Mouse (Mus musculus): ENCODE results near the gene Rrp12. TPM values are rescaled to one million over a fixed set of nuclear protein-coding genes. Genes with fewer than 3 reads are reported as not detected.
"Not testable (repeated sequence)": the region's sequence is repeated elsewhere in the genome, so short reads cannot be mapped to it uniquely, and the experiment has no call there.

Gene Rrp12
- total RNA-seq, 2 experiments from 2014 or later, result 33.0 to 33.5 TPM

DNA sequence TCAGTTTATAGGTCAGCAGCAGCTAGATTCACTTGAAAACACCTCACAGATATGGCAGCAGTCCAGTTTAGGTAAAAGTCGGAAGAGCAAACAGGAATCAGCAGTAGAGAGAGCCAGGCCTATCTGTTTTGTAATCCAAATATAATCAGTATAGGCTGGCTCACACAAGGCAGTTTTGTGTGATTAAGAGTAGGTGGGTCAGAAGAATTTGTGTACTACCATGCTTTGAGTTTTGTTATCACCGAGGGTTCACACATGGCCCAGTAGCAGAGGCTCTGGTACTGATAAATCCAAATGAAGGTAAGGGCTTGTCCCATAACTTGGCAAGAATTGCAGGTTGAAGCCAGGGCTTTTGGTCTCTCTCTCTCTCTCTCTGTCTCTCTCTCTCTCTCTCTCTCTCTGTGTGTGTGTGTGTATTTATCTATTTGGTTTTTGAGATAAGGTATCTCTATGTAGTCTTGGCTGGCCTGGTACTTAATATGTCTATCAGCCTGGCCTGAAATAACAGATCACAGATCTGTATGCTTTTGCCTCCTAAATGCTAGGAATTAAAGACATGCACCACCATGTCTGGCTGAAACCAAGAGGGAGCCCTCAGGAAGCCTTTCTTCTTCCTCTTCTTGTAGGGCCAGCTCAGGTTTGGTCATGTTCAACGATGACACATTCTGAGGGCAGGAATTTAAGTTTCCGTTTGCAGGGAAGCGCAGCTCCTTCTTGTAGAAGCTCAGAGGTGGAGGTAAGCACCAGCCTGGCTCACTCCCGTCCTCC, 10.5 kb upstream of the Rrp12 start:
- DNase-seq, result no peak
- intact Hi-C loops (cut with DNase I), result no loop called here

DNA sequence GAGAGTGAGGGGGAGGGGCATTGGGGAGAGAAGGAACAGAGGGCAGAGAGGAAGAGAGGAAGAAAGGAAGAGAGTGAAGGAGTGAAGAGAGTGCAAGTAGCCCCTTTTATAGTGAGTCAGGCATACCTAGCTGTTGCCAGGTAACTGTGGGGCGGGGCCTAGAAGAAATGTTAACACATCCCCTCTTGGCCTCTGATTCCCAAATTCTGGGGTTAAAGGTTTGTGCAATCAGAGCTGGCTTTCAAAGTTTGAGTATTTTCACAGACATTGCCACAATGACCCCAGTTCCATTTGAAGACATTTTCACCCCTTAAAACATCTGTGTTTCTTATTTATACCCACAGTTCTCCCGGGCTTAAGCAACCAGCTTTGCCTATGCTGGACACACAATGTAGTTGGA, 9.3 kb upstream of the Rrp12 start:
- no peak for DNase-seq
- intact Hi-C loops (cut with DNase I), result no loop called here

DNA sequence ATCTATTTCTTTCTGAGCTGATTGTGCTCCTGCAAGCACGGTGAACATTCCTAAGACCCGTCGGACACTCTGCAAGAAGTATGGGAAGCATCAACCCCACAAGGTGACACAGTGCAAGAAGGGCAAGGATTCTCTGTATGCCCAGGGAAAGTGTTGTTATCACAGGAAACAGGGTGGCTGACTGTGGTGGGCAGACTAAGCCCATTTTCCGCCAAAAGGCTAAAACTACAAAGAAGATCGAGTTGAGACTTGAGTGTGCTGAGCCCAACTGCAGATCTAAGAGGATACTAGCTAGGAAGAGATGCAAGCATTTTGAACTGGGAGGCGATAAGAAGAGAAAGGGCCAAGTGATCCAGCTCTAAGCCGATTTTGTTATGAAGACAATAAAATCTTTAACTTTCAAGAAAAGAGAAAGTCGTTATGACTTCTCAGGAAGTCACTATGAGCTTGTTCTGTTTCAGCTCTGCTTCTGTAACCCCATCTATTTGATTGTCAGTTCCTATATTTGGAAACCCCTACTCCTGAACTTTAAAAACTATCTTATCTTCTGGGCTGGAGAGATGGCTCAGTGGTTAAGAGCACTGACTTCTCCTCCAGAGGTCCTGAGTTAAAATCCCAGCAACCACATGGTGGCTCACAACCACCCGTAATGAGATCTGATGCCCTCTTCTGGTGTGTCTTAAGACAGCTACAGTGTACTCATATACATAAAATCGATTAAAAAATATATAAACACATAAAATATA, 7.0 kb upstream of the Rrp12 start:
- DNase-seq, result no peak
- intact Hi-C loops (cut with DNase I), result no loop called here

DNA sequence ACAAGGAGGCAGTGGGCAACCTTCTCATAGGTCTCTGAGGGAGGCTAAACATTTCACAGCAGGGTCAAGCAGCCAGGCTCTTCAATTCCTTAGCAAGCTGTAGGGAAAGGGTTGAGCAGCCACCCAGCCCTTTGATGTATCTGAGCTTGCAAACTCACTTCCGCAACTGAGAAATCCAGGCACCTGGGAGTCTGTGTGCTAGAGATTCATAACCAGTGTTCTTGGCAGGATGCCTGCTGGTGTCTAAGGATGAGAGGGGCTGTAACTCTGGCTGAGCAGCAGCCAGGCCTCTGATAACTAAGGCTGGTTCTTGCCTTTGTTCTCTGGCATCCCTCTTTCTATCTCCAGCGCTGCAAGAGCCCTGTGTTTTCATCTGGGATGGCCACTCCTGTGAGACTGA, 5.7 kb upstream of the Rrp12 start:
- no peak for DNase-seq
- intact Hi-C loops (cut with DNase I), result no loop called here

DNA sequence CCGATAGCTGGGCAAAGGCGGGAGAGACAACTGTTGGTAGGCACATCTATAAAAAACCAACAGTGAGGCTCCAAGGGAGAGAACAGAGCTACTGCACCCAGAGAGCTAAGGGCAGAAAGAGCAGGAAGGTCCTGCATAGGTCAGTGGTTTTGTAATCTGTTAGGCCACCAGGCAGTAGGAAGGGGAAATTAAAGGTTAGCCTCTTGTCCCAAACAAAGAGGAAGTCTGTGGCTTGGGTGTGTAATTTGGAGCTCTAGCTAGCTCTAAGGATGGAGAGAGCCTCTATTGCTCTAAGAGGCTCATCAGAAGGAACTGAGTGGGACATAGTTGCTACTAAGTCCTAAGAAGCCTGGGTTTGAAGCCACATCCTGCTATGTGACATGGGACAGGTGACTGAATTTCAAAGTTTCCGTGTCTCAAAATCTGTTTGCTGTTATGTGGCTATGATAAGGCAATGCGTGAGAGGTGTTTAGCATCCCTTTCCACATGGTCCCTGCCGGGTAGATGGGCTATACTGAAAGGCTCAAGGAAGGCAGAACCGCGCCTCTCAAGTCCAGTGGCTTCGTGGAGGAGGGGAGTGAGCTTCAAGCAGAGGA, 4.6 kb upstream of the Rrp12 start:
- intact Hi-C loops (cut with DNase I), result no loop called here
- DNase-seq, result no peak

DNA sequence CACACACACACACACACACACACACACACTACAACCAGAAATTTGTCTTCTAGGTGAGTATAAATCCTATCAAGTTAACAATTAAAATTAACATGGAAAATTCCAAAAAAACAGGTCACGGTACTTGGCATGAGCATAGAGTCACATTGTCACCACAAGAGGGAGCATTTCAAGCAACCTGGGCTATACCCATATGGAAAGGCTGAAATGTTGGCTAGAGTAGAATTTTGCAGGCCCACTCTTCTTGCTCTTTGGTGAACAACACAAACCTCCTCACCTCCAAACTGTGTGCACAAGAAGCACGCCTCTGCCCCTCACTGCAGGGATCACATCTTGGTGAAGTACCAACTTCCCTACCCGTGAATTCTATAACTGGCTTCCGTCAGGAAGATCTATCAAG, 2.9 kb upstream of the Rrp12 start:
- DNase-seq, result peak; percentile 18
- intact Hi-C loops (cut with DNase I), result no loop called here

DNA sequence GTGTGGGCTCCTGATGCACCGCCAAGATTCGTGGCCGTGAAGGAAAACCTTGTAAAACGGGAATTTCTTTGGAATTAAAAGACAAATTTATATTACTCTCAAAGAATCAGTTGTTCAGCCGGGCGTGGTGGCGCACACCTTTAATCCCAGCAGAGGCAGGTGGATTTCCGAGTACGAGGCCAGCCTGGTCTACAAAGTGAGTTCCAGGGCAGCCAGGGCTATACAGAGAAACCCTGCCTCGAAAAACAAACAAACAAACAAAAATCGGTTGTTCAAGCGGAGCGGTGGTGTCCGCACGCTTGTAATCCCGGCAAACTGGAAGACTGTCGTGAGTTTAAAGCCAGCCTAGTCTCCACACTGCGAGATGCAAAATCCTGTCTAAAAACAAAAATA, 342 bp upstream of the Rrp12 start:
- no peak for DNase-seq
- intact Hi-C loops (cut with DNase I), result no loop called here

DNA sequence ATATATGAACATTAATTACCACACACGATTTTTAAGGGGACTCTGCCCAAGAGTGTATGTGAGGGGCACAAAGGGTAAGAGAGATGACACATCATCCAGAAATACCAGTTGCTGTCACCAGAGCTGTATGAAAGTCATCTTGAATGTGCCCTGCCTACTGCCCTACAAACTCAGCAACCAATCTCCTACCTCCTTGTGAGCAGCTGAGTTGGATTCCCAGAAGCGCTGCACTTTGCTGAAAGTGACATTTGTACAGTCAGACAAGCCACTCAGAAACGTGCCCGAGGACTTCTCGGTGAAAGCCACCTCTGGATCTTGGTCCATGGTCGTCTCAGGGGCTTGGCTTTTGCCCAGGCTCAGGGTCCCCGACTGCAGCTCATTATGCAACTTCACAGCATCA, 1.0 kb downstream of the Rrp12 start:
- DNase-seq, result no peak
- intact Hi-C loops (cut with DNase I), result no loop called here

DNA sequence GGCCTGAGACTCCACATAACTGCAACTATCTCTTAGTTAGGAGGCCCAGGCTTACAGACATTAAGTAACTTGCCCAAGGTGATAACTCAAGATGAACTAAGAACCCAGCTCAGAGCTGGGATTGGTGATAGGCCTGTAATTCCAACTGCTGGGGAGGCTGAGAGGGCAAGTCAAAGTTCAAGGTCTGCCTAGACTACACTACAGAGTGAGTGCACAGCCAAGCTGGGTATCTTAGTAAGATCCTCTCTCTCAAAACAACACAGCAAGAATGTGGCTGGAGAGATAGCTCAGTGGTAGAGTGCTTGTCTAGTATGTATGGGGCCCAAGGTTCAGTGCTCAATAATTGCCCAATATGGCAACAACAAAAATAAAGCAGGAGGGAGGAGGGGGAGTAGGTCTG, 7.8 kb downstream of the Rrp12 start:
- intact Hi-C loops (cut with DNase I), result no loop called here
- DNase-seq, result no peak

DNA sequence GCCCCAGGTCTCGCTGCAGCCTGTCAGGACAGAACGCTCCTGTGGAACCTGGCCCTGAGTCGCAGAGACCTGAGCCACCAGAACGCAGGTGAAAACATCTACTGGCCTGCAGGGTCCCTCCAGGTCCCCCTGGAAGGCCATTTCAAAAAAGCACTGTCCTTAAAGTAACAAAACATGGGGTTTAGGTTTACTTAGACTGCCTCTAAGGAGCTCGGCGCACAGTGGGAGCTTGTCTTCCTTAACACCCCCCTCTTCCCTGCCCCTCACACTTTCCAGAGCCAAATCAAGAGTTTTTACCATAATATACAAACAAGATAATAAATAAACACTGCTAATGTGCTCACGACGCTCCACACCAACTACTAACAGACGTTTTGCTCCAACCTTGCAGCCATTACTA, 12.1 kb downstream of the Rrp12 start:
- intact Hi-C loops (cut with DNase I), result no loop called here
- DNase-seq, result no peak

DNA sequence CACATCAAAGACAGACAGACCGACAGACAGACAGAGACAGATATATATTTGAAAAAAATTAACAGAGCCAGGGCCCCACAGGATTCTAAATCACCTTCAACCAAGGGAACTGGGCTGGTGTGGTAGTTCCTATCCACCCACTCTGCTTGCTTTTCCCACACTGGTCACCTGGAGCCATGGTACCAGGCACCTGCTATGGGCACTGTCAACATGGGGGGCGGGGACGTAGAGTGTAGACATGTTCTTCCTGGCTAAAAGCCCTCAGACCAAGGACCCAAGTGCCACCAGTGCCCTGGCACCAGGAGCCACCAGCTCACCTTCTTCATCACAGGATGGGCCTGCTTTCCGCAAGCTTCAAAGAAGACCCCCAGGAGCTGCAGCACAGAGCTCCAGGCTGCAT, 14.1 kb downstream of the Rrp12 start:
- intact Hi-C loops (cut with DNase I), result no loop called here
- DNase-seq, result no peak

DNA sequence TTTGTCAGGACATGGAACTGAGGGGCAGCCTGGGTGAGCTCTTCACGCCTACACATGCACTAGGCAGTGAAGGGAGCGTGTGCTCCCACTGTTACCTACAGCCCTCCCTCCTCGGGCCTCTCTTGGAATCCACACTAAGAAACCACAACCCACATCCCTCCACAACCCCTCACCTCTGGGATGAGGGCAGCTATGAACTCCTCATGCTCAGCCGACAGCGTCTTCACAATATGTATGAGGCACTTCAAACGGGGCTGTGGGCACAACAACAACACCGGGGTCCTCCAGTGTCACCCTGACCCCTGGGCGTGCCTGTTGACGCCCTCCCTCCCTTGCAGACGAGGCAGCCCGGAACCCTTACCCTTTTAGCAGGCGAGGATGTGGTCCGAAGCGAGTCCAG, 21.6 kb downstream of the Rrp12 start:
- DNase-seq, result no peak
- intact Hi-C loops (cut with DNase I), result no loop called here

DNA sequence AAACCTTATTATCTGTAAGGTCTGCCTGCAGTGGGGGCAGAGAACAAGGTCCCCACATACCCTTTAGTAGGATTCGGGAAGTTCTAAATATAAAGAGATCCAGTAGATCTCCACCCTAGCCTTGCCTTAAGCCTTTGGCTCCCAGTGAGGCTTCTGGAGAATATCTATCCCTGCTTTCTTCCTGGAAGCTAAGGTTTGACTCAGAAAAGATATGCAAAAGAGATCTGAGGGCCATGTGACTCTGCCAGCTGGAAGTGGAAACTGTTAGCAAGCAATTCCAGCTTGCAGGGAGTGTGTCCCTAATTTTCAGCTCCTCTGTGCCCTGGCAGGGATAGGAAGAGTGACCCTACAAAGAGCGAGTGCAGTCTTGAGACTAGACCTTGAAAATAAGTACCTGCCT, 23.7 kb downstream of the Rrp12 start:
- intact Hi-C loops (cut with DNase I), result no loop called here
- no peak for DNase-seq

DNA sequence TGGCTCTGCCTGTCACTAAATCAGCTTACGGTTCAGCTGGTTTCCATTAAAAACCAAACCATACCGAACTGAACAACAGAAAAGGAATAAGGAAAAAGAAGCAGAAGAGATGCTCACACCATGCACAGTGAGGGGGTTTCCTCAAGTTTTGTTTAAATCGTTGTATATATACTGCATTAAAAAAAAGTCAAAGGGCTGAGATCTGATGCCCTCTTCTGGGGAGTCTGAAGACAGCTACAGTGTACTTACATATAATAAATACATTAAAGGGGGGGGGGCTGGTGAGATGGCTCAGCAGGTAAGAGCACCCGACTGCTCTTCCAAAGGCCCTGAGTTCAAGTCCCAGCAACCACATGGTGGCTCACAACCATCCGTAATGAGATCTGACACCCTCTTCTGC, 26.0 kb downstream of the Rrp12 start:
- DNase-seq; intact Hi-C loops (cut with DNase I): not testable (repeated sequence)

DNA sequence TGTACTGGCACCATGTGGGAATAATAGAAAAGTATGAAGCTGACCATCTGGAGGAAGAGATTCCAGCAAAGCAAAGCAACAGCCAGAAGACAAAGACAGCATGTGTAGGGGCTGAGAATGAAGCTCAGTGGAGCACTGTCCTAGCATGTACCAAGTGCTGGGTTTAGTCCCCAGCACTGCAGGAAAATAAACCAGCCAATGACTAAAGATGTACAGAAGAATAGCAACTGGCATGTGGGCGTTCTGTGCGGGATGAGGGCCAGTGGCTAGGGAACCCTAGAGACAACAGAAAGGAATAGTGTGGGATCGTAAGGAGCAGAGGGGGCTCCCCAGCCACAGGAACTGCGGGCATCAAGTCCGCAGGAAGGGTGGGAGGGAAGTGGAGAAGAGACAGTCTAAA, 26.7 kb downstream of the Rrp12 start:
- intact Hi-C loops (cut with DNase I), result no loop called here
- DNase-seq, result no peak

DNA sequence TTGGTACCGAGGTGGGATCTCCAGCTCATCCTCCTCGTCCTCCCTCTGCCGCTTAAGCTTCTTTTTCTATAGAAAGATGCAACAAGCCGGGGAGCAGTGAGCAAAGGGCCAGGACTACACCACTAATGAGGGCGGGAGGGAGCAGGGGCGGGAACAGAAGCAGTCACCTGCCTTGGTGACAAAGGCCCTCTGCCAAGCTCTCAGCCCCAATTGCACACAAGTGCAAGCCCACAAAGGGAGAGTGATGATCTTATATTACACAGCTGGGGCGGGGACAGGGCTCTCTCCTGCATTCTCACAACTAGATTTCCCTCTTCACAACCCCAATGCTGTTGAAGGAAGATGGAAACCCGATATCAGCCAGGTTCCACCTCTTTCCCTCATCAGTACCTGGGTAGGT, 29.3 kb downstream of the Rrp12 start:
- intact Hi-C loops (cut with DNase I), result no loop called here
- DNase-seq, result no peak

DNA sequence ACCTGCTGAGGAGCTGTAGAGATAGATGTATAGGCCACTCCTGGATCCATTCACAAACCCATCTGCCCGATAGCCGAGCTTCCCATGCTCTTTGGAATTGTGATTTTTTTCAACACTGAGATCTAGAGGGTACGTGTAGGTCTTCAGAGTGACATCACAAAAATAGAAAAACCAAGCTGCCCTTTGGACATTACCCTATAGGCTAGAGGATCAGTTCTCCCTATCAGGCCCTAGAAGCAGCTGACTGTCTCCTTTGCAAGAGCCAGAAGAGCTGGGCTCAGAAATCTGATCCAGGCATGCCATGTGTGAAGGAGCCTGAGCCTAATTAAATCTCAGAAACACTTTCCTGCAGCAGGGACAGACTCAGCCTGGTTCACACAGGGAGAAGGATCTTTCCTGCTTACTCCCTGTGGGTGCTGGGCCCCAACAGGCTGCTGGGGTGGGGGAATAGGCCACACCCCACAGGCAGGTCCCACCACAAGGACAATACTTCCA, 38.1 kb downstream of the Rrp12 start:
- intact Hi-C loops (cut with DNase I), result no loop called here
- no peak for DNase-seq

DNA sequence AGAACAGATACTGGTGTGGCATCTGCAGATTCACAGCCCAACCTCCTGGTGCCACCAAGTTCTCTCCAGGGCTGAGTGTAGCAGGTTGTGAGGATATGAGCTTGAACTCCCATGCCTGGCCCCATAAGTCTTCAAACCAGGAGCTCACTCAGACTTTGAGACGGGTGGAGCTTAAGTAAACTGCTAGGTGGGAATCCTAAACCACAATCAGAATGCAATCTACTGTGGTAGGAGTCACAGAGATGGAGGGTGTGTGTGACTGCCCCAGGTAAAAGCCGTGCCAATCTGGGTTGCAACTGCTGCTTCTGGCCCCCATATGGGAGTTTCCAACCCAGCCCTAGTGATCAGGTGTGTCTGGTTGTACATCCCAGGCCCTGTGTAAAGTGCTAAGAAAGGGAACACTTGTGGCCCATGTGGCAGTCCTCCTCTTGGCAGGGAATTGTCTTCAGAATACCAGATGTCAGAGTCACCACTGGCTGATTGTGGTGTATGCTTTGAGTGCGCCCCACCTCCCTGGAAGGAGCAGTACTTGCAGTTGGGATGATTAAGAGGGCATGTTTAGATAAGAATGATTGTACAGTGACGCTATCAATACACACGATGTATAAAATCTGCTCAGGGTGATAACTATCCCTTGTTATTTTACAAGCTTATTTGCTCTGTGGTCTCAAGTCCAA, 38.7 kb downstream of the Rrp12 start:
- intact Hi-C loops (cut with DNase I), result no loop called here
- DNase-seq, result no peak

DNA sequence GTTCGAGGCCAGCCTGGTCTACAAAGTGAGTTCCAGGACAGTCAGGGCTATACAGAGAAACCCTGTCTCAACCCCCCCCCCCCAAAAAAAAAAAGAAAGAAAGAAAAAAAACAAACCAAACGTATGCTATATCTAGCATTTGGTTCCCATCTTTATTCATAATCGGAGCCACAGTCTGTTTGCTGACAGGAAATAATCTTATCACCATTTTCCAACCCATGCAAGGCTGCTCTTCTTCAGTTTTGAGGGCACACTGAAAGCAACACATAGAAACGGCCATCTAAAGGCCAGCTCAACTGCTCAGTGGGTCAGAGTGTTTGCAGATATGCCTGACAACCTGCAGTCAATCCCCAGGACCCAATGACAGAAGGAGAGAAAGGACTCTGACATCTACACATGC, 43.5 kb downstream of the Rrp12 start:
- intact Hi-C loops (cut with DNase I), result no loop called here
- no peak for DNase-seq

DNA sequence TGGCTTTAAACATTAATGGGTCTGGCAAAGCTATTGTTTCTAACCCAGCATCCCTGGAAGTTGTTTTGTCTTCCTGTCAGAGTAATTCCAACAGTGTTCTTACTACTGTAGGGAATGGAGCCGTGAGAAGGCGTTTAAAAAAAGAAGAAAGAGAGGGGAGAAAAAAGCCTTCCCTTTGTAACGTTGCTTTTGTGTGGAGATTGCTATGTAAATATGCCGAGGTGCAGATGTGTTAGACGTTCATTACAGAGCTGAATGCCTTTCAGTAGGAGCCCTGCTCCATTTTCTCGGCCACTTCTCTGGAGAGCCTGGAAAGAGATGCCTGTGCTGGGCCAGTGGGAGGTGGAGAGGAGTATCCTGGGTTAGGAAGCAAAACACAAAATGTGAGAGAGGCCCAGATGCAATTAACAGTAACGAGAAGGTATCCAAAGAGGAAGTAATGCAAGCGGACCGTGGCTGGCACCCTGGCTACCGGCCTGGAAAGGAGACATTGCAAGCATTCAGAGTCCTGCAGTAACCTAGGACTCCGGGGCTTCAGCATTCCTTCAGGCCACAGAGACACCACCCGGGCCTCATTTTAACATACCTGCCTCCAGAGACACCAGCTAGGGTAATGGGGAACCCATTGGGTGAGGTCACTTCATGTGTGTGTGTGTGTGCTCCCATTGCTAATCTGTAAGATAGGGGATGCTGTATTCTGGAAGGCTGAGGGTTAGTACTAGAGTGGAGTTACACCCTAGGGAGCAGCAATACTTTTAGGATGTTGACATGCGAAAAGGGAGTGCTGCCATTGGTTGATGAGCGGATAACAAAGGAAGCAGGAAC, 45.0 kb downstream of the Rrp12 start:
- no peak for DNase-seq
- intact Hi-C loops (cut with DNase I), result no loop called here
